Mouse (Mus musculus): ENCODE measurements around the gene Ddx10. TPM values are rescaled to one million over a fixed set of nuclear protein-coding genes. Genes with fewer than 3 reads are reported as not detected.
"Not testable (repeated sequence)": the region's sequence is repeated elsewhere in the genome, so short reads cannot be mapped to it uniquely, and the experiment has no call there.

Ddx10 gene
- polyA plus RNA-seq, 1 experiment from 2014 or later: 26.4 TPM

- Histone ChIP-seq H3K4me3 (ENCODE audit: inconsistent target) (no peak overlapping the region), H3K27ac (no peak overlapping the region), H3K79me2 (ENCODE audit: inconsistent target) (no peaks in the 10 kb centered on the region), H3K36me3 (ENCODE audit: inconsistent target) (no peaks in the 10 kb centered on the region)
- WGBS (ENCODE audit: missing documents): 60% methylated on average over 3 of the region's 3 CpGs
Observed at GRCm38 (mm10) chr9:53257772-53258171, 9.9 kb upstream of the Ddx10 start.

GRCm38 (mm10) chr9:53256690-53257305, 8.9 kb upstream of the Ddx10 start:
- 90% methylated on average over 4 of the region's 4 CpGs for WGBS (ENCODE audit: missing documents)

DNA sequence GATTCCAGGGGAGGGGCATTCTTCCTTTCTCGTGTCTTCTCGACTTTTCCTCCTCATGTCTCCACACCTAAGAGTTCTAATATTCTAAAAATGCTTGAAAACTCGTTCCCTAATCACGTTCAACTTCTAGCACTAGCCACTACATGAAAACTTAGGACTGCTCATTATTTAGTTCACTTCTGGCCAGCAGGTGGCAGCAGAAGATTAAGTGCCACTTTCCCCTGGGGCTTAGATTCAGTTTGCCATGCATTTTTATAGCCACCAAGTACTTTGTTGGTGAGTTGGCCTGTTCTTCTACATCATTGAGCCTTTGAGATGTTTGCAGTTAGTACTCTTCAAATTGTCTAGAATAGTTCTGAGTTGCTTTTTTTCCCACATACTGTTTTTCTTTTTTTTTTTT, 6.5 kb upstream of the Ddx10 start:
- Histone ChIP-seq H3K36me3 (ENCODE audit: inconsistent target) (no peaks in the 10 kb centered on the region), H3K79me2 (ENCODE audit: inconsistent target) (no peaks in the 10 kb centered on the region), H3K4me3 (ENCODE audit: inconsistent target) (no peak overlapping the region), H3K27ac (no peak overlapping the region)
- 0% methylated on average over 4 of the region's 4 CpGs for WGBS (ENCODE audit: missing documents)

More at GRCm38 (mm10) chr9:53256690-53257305, 8.9 kb upstream of the Ddx10 start:
- no peaks in the 10 kb centered on the region for H3K79me2 ChIP-seq (ENCODE audit: inconsistent target)
- no peak overlapping the region for H3K4me3 ChIP-seq (ENCODE audit: inconsistent target)
- H3K27ac ChIP-seq: no peak overlapping the region
- no peaks in the 10 kb centered on the region for H3K36me3 ChIP-seq (ENCODE audit: inconsistent target)

DNA sequence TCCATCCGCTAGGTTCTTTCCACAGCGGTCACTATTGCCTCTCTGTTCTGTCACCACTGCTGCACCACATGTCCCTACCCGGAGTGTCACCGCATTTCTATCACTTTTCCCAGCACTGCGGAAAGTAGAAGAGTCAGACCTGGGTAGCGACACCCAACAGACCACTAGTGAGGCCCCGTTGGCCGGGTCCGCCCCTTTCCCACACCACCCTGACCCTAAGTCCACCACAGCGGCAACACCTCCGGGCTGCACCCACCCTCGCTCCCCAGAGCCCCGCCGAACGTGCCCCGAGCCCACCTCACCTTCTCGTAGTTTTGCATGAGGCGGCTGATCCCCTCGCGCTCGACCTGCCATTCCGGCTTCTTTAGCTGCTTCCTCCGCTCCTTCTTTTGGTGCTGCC, 337 bp downstream of the Ddx10 start:
- Histone ChIP-seq H3K27ac (no peak overlapping the region), H3K79me2 (ENCODE audit: inconsistent target) (peaks cover 52% of the 10 kb centered on the region), H3K36me3 (ENCODE audit: inconsistent target) (no peaks in the 10 kb centered on the region), H3K4me3 (ENCODE audit: inconsistent target) (peak overlapping the region; percentile 82)
- under 1% methylated on average over 23 of the region's 23 CpGs for WGBS (ENCODE audit: missing documents)

DNA sequence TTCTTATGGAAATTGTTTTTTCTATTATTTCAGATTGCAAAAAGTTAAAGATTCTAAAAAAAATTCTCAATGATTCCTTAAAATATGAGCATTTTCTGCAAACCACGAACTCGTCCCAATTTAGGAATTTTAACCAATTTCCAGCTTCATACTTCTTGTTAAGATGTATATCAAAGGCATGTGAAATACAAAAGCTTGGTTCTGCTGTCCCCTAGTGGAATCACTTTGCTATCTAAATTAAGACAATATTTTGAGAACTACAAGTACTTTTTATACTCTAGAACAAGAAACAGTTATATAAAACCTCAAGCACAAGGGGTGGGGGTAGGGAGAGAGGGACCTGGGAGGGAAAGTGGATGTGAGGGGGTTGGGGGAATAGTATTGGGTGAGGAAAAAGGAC, 29.7 kb downstream of the Ddx10 start:
- Histone ChIP-seq H3K36me3 (ENCODE audit: inconsistent target) (no peaks in the 10 kb centered on the region), H3K79me2 (ENCODE audit: inconsistent target) (no peaks in the 10 kb centered on the region), H3K4me3 (ENCODE audit: inconsistent target) (no peak overlapping the region), H3K27ac (no peak overlapping the region)
- 94% methylated on average over 2 of the region's 2 CpGs for WGBS (ENCODE audit: missing documents)

DNA sequence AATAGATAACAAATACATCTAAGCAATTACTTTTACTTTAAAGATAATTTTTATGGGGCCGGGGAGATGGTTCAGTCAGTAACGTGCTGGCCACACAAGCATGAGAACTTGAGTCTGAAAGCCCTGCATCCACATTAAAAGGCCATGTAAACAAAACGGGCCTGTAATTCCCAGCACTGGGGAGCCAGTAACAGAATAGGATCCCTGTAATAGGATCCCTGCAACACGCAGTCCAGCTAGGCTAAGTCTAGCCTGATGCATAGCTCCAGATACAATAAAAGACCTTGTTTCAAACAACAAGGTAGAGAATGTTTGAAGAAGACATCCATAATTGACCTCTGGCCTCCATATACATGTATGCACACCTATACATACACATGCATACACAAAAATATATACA, 39.6 kb downstream of the Ddx10 start:
- peaks cover 11% of the 10 kb centered on the region; the same call in 1 of the 2 replicates for H3K36me3 ChIP-seq (ENCODE audit: inconsistent target)
- H3K79me2 ChIP-seq (ENCODE audit: inconsistent target): no peaks in the 10 kb centered on the region
- H3K27ac ChIP-seq: no peak overlapping the region
- no peak overlapping the region for H3K4me3 ChIP-seq (ENCODE audit: inconsistent target)
- WGBS (ENCODE audit: missing documents): 93% methylated on average over 4 of the region's 4 CpGs

GRCm38 (mm10) chr9:53174590-53174989, 73.3 kb downstream of the Ddx10 start:
- Histone ChIP-seq H3K27ac (no peak overlapping the region), H3K4me3 (ENCODE audit: inconsistent target) (no peak overlapping the region), H3K79me2 (ENCODE audit: inconsistent target) (no peaks in the 10 kb centered on the region), H3K36me3 (ENCODE audit: inconsistent target) (no peaks in the 10 kb centered on the region)
- WGBS (ENCODE audit: missing documents): 91% methylated on average over 2 of the region's 2 CpGs

- WGBS (ENCODE audit: missing documents): 97% methylated on average over 2 of the region's 2 CpGs
- no peaks in the 10 kb centered on the region for H3K79me2 ChIP-seq (ENCODE audit: inconsistent target)
- H3K27ac ChIP-seq: no peak overlapping the region
Observed at GRCm38 (mm10) chr9:53173258-53173657, 74.6 kb downstream of the Ddx10 start.

DNA sequence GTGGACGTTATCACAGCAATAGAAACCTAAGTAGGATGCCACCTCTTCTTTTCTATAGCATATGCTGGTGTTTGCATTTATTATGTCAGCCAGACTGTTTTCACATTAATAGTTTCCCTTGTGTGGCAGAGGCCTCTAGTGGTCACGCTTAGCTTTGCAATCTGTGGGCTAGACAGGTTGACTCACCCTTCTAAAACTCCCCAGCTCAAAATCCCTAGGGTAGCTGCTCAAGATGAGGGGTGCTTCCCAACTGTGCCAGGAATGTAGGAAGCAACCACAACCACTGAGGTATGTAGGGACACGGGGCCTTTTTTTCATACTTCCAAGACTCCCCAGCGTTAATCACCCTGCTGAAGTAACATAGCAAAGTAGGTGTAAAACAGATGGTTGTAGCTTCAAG, 103.6 kb downstream of the Ddx10 start:
- Histone ChIP-seq H3K4me3 (ENCODE audit: inconsistent target) (no peak overlapping the region), H3K27ac (no peak overlapping the region), H3K36me3 (ENCODE audit: inconsistent target) (no peaks in the 10 kb centered on the region), H3K79me2 (ENCODE audit: inconsistent target) (no peaks in the 10 kb centered on the region)
- 51% methylated on average over 4 of the region's 4 CpGs for WGBS (ENCODE audit: missing documents)

More at GRCm38 (mm10) chr9:53173258-53173657, 74.6 kb downstream of the Ddx10 start:
- Histone ChIP-seq H3K4me3 (ENCODE audit: inconsistent target) (no peak overlapping the region), H3K36me3 (ENCODE audit: inconsistent target) (no peaks in the 10 kb centered on the region)

DNA sequence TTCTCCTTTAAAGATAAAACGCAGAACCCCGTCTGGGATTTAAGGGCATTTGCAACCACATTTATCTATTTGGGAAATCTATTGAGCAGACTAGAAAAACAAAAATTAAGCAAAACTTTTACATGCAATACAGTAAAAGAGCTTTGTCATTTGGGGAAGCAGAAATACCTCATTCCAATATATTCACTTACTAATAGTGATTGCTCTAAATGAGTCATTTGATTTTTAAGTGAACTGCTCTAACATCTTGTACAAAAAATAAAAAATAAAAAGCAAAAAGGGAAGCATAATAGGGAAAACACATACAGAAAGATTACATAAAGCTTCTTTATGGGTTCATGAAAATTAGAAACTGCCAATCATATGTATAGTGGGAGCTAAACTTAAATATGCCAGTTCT, 104.3 kb downstream of the Ddx10 start:
- 97% methylated on average over 2 of the region's 2 CpGs for WGBS (ENCODE audit: missing documents)
- Histone ChIP-seq H3K4me3 (ENCODE audit: inconsistent target) (no peak overlapping the region), H3K79me2 (ENCODE audit: inconsistent target) (no peaks in the 10 kb centered on the region), H3K36me3 (ENCODE audit: inconsistent target) (no peaks in the 10 kb centered on the region), H3K27ac (no peak overlapping the region)

- not testable (repeated sequence) for H3K79me2 ChIP-seq (ENCODE audit: inconsistent target); H3K27ac ChIP-seq; H3K36me3 ChIP-seq (ENCODE audit: inconsistent target); H3K4me3 ChIP-seq (ENCODE audit: inconsistent target)
- 100% methylated on average over 1 of the region's 1 CpGs for WGBS (ENCODE audit: missing documents)
Observed at GRCm38 (mm10) chr9:53142424-53142823, 105.4 kb downstream of the Ddx10 start.

- H3K36me3 ChIP-seq (ENCODE audit: inconsistent target): no peaks in the 10 kb centered on the region
- H3K27ac ChIP-seq: no peak overlapping the region
- H3K79me2 ChIP-seq (ENCODE audit: inconsistent target): no peaks in the 10 kb centered on the region
- WGBS (ENCODE audit: missing documents): 89% methylated on average over 8 of the region's 8 CpGs
- H3K4me3 ChIP-seq (ENCODE audit: inconsistent target): no peak overlapping the region
Observed at GRCm38 (mm10) chr9:53140610-53141165, 107.2 kb downstream of the Ddx10 start.

- Histone ChIP-seq H3K4me3 (ENCODE audit: inconsistent target) (no peak overlapping the region), H3K27ac (no peak overlapping the region), H3K79me2 (ENCODE audit: inconsistent target) (no peaks in the 10 kb centered on the region), H3K36me3 (ENCODE audit: inconsistent target) (no peaks in the 10 kb centered on the region)
- 100% methylated on average over 1 of the region's 1 CpGs for WGBS (ENCODE audit: missing documents)
Observed at GRCm38 (mm10) chr9:53132826-53133225, 115.0 kb downstream of the Ddx10 start.

DNA sequence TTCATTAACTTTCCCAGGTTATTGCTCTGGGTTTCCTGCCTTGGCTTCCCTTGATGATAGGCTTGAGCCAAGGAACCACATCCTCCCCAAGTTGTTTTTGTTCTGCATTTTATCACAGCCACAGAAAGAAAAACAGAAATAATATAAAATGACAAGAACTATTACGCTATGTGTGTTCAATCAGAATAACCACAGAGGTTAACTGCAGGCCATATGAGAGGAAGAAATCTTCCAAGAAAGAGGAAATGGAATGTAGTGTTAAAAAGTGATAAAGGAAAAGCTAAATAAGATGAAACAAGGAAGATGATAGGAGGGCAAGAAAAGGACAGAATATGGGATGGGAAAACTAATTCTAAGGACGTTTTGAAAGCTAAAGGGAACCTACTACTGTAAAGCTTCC, 117.4 kb downstream of the Ddx10 start:
- H3K4me3 ChIP-seq (ENCODE audit: inconsistent target): no peak overlapping the region
- H3K27ac ChIP-seq: no peak overlapping the region
- 32% methylated on average over 2 of the region's 2 CpGs for WGBS (ENCODE audit: missing documents)
- no peaks in the 10 kb centered on the region for H3K36me3 ChIP-seq (ENCODE audit: inconsistent target)
- H3K79me2 ChIP-seq (ENCODE audit: inconsistent target): no peaks in the 10 kb centered on the region

GRCm38 (mm10) chr9:53101103-53101502, 146.8 kb downstream of the Ddx10 start:
- 30% methylated on average over 1 of the region's 1 CpGs for WGBS (ENCODE audit: missing documents)
- no peak overlapping the region for H3K4me3 ChIP-seq (ENCODE audit: inconsistent target)

More at GRCm38 (mm10) chr9:53101103-53101502, 146.8 kb downstream of the Ddx10 start:
- no peaks in the 10 kb centered on the region for H3K36me3 ChIP-seq (ENCODE audit: inconsistent target)
- no peaks in the 10 kb centered on the region for H3K79me2 ChIP-seq (ENCODE audit: inconsistent target)
- no peak overlapping the region for H3K27ac ChIP-seq
